Mouse (Mus musculus) CH12.LX (cell line): ENCODE data around the gene Lipe. TPM values are rescaled to one million over a fixed set of nuclear protein-coding genes. Genes with fewer than 3 reads are reported as not detected.
A peak's percentile ranks its signal among the peaks of the same experiment; 100 is the strongest.
"Not testable (repeated sequence)": the region's sequence is repeated elsewhere in the genome, so short reads cannot be mapped to it uniquely, and the experiment has no call there.

Source experiments
- DNase-seq: peaks from one replicate; pipeline ENCODE4 v3.0.0-alpha.2; 2013; ENCODE audit errors: extremely low read depth
- H3K27ac ChIP-seq: 2 replicates; pipeline ENCODE4 v1.5.1; 2012; ENCODE audit warnings: low read depth, mild to moderate bottlenecking, control low read depth, moderate library complexity; ENCODE audit not compliant: insufficient read depth
- H3K27me3 ChIP-seq: replicated peaks from 2 replicates; pipeline ENCODE3; 2012; ENCODE audit warnings: inconsistent platforms
- H3K36me3 ChIP-seq, 2 experiments: replicated peaks in 1 of 2; 2 replicates each; pipeline versions ENCODE3 to v1.6.1; 2012; ENCODE audit warnings: inconsistent platforms in 1 of 2, low read length in 1 of 2, mild to moderate bottlenecking in 1 of 2, mixed read lengths in 1 of 2, moderate library complexity in 1 of 2; ENCODE audit not compliant: control insufficient read depth in 1 of 2, insufficient read depth in 1 of 2
- H3K4me1 ChIP-seq, 2 experiments: 2 replicates each; pipeline ENCODE4 v1.6.1; 2012; ENCODE audit warnings: inconsistent platforms in 1 of 2, moderate library complexity in 1 of 2; ENCODE audit not compliant: insufficient read depth in 2 of 2, control insufficient read depth in 1 of 2
- H3K4me2 ChIP-seq: 2 replicates; pipeline ENCODE4 v1.6.1; 2012; ENCODE audit warnings: low read depth, mild to moderate bottlenecking, control low read depth; ENCODE audit not compliant: poor library complexity, insufficient read depth, severe bottlenecking
- H3K4me3 ChIP-seq, 3 experiments: fragments of 150-350 bp in 1 of 3; sonication (generic) in 1 of 3; replicated peaks in 1 of 3; 2 replicates each; pipeline versions ENCODE3 to v1.5.1; 2011 to 2012; ENCODE audit warnings: low read depth in 2 of 3, low read length in 2 of 3, mild to moderate bottlenecking in 2 of 3, moderate library complexity in 2 of 3, control low read depth in 1 of 3, improper control_type of control experiment in 1 of 3, inconsistent platforms in 1 of 3, mixed read lengths in 1 of 3; ENCODE audit not compliant: poor library complexity in 1 of 3
- H3K79me2 ChIP-seq: replicated peaks from 2 replicates; pipeline ENCODE4 v1.6.1; 2012; ENCODE audit warnings: mild to moderate bottlenecking, moderate library complexity; ENCODE audit not compliant: control insufficient read depth, poor library complexity, insufficient read depth, severe bottlenecking; ENCODE audit errors: extremely low read depth
- H3K9ac ChIP-seq: 2 replicates; pipeline ENCODE4 v1.6.1; 2012; ENCODE audit warnings: low read depth, mild to moderate bottlenecking, control low read depth, moderate library complexity; ENCODE audit not compliant: insufficient read depth
- H3K9me3 ChIP-seq: replicated peaks from 2 replicates; pipeline ENCODE3; 2012; ENCODE audit warnings: low read length, inconsistent platforms, mixed read lengths
- CHD1 ChIP-seq: IDR thresholded peaks from 2 replicates; pipeline ENCODE4 v1.6.1; 2012; ENCODE audit warnings: low read depth, low read length, improper control_type of control experiment, inconsistent platforms
- CHD2 ChIP-seq: IDR thresholded peaks from 2 replicates; pipeline ENCODE4 v1.6.1; 2011; ENCODE audit warnings: low read length, improper control_type of control experiment
- CTCF ChIP-seq, 2 experiments: IDR thresholded peaks in 1 of 2; conservative IDR thresholded peaks in 1 of 2; 2 replicates each; pipeline ENCODE4 v1.5.1; 2011 to 2012; ENCODE audit warnings: low read depth in 2 of 2, low read length in 2 of 2, improper control_type of control experiment in 1 of 2, inconsistent platforms in 1 of 2, mild to moderate bottlenecking in 1 of 2, moderate library complexity in 1 of 2
- E2F4 ChIP-seq: IDR thresholded peaks from 2 replicates; pipeline ENCODE4 v1.6.1; 2011; ENCODE audit warnings: low read depth, low read length, improper control_type of control experiment; ENCODE audit not compliant: insufficient replicate concordance
- EP300 ChIP-seq: IDR thresholded peaks from 2 replicates; pipeline ENCODE4 v1.6.1; 2011; ENCODE audit warnings: low read length, improper control_type of control experiment
- GABPA ChIP-seq: IDR thresholded peaks from 2 replicates; pipeline ENCODE4 v1.6.1; 2012; ENCODE audit warnings: low read depth, low read length, improper control_type of control experiment, inconsistent platforms; ENCODE audit not compliant: insufficient replicate concordance
- HCFC1 ChIP-seq: IDR thresholded peaks from 2 replicates; pipeline ENCODE4 v1.6.1; 2012; ENCODE audit warnings: low read depth, mild to moderate bottlenecking, inconsistent platforms, low read length, improper control_type of control experiment
- JUN ChIP-seq: IDR thresholded peaks from 2 replicates; pipeline ENCODE4 v1.6.1; 2011; ENCODE audit warnings: low read depth, mild to moderate bottlenecking, low read length, improper control_type of control experiment, moderate library complexity; ENCODE audit not compliant: insufficient read depth
- MAFK ChIP-seq: IDR thresholded peaks from 2 replicates; pipeline ENCODE4 v1.6.1; 2011; ENCODE audit warnings: low read length, improper control_type of control experiment; ENCODE audit not compliant: insufficient replicate concordance
- MAX ChIP-seq: IDR thresholded peaks from 2 replicates; pipeline ENCODE4 v1.6.1; 2011; ENCODE audit warnings: low read length, improper control_type of control experiment
- MAZ ChIP-seq: IDR thresholded peaks from 2 replicates; pipeline ENCODE4 v1.6.1; 2012; ENCODE audit warnings: low read depth, mild to moderate bottlenecking, inconsistent platforms, low read length, improper control_type of control experiment, moderate library complexity
- PAX5 ChIP-seq: IDR thresholded peaks from 2 replicates; pipeline ENCODE4 v1.6.1; 2012; ENCODE audit warnings: low read length, inconsistent platforms, mixed read lengths
- POLR2A ChIP-seq: IDR thresholded peaks from 2 replicates; pipeline ENCODE4 v1.6.1; 2011; ENCODE audit warnings: low read depth, mild to moderate bottlenecking, improper control_type of control experiment, low read length
- POLR2AphosphoS2 ChIP-seq: IDR thresholded peaks from 2 replicates; pipeline ENCODE4 v1.6.1; 2011; ENCODE audit warnings: low read depth, low read length, improper control_type of control experiment
- RAD21 ChIP-seq: IDR thresholded peaks from 2 replicates; pipeline ENCODE4 v1.6.1; 2011; ENCODE audit warnings: low read depth, mild to moderate bottlenecking, low read length, improper control_type of control experiment, moderate library complexity
- RCOR1 ChIP-seq: conservative IDR thresholded peaks from 2 replicates; pipeline ENCODE4 v1.6.1; 2012; ENCODE audit warnings: low read depth, mild to moderate bottlenecking, inconsistent platforms, low read length, improper control_type of control experiment
- SIN3A ChIP-seq: IDR thresholded peaks from 2 replicates; pipeline ENCODE4 v1.6.1; 2012; ENCODE audit warnings: low read length, improper control_type of control experiment, inconsistent platforms
- SMC3 ChIP-seq: IDR thresholded peaks from 2 replicates; pipeline ENCODE4 v1.6.1; 2011; ENCODE audit warnings: low read depth, low read length, improper control_type of control experiment
- TBP ChIP-seq: conservative IDR thresholded peaks from 2 replicates; pipeline ENCODE4 v1.6.1; 2011; ENCODE audit warnings: low read depth, low read length, improper control_type of control experiment
- ZKSCAN1 ChIP-seq: IDR thresholded peaks from 2 replicates; pipeline ENCODE4 v1.6.1; 2012; ENCODE audit warnings: low read depth, inconsistent platforms, low read length, improper control_type of control experiment, borderline replicate concordance
- ZNF384 ChIP-seq: IDR thresholded peaks from 2 replicates; pipeline ENCODE4 v1.6.1; 2012; ENCODE audit warnings: low read depth, low read length, improper control_type of control experiment, inconsistent platforms
- dilution Hi-C: fragments of 300-500 bp; cut with MboI; formaldehyde crosslinking; loops from 2 replicates; pipeline ENCODE4 v1.14.3; 2020; ENCODE audit warnings: low sequenced_read_pairs; ENCODE audit not compliant: extremely low pct_unique_long_range_greater_than_20kb, extremely low pct_ligation_motif_present
- in situ Hi-C: fragments of 300-500 bp; cut with MboI; formaldehyde crosslinking; loops from 3 replicates; pipeline ENCODE4 v1.14.3; 2019; ENCODE audit warnings: low sequenced_read_pairs, low pct_ligation_motif_present, low pct_unique_long_range_greater_than_20kb, mixed read lengths
- polyA plus RNA-seq: library from polyadenylated mRNA; unstranded; fragments of >175 nt; gene quantifications from 2 replicates; pipeline ENCODE4 v1.2.1, GENCODE M21; 2012; ENCODE audit warnings: low read depth; ENCODE audit not compliant: insufficient read length
- total RNA-seq, 2 experiments: library from RNA; depleted of rRNA; stranded (reverse); fragments of 300-350 nt in 1 of 2; fragments of >200 nt in 1 of 2; gene quantifications; 2 replicates each; pipeline ENCODE4 v1.2.3; 2012 to 2014

Lipe gene
- total and polyA plus RNA-seq, 3 experiments, result 2.8 to 5.9 (median 3.4) TPM

GRCm38 (mm10) chr7:25402671-25403101 lies 4.2 kb upstream of the Lipe start:
- no peak overlapping the region for H3K4me3 ChIP-seq
- peaks cover 2 to 3% of the 10 kb centered on the region in 2 experiments; a peak in 3 of 4 replicates for H3K4me1 ChIP-seq
- in situ Hi-C loops (no loop called here), dilution Hi-C loops (no loop called here)
- no peaks in the 10 kb centered on the region for H3K36me3 ChIP-seq
- TF ChIP-seq RAD21, result peak; percentile 83
- TF ChIP-seq SMC3, result peak; percentile 77
- no peak for TF ChIP-seq ZNF384
- peak; percentile 62 to 88 for TF ChIP-seq CTCF (conservative IDR thresholded peaks at IDR 0.05 in 1 of 2, IDR thresholded peaks at IDR 0.05 in 1 of 2; ENCODE audit: low read depth in 2 of 2, low read length in 2 of 2)
- no peak overlapping the region for H3K9ac ChIP-seq
- no peak overlapping the region for H3K4me2 ChIP-seq
- H3K27ac ChIP-seq, result no peak overlapping the region
- H3K79me2 ChIP-seq, result no peaks in the 10 kb centered on the region
- H3K27me3 ChIP-seq, result no peaks in the 10 kb centered on the region
- H3K9me3 ChIP-seq, result no peaks in the 10 kb centered on the region
- DNase-seq, result peak; percentile 52

DNA sequence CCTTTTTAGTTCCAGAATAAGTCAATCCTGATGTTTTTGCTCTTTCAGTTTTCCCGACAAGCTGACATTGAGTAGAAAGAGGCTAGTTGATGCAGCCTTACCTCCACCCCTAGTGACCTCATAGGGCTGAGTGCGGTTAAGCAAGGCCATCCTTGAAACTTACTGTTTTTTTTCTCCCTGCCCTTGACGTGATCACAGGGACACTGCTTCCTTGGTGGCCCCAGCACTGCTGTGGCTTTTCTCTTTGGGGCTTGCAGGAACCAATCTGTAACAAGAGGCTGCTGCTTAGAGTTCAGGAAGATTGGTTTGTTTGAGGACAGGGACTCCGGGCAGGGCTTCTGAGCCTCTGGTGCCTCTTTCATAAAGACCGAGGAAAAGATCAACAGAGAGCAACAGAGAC lies 3.5 kb upstream of the Lipe start:
- Histone ChIP-seq H3K79me2 (no peaks in the 10 kb centered on the region), H3K4me3 (no peak overlapping the region), H3K27me3 (no peaks in the 10 kb centered on the region), H3K27ac (no peak overlapping the region), H3K4me1 (peaks cover 2 to 3% of the 10 kb centered on the region in 2 experiments; a peak in 3 of 4 replicates), H3K4me2 (no peak overlapping the region), H3K9ac (no peak overlapping the region), H3K36me3 (no peaks in the 10 kb centered on the region), H3K9me3 (no peaks in the 10 kb centered on the region)
- dilution Hi-C loops (no loop called here), in situ Hi-C loops (no loop called here)
- TF ChIP-seq SIN3A, result no peak
- TF ChIP-seq TBP, result no peak
- no peak for TF ChIP-seq CHD2
- DNase-seq, result no peak

DNA sequence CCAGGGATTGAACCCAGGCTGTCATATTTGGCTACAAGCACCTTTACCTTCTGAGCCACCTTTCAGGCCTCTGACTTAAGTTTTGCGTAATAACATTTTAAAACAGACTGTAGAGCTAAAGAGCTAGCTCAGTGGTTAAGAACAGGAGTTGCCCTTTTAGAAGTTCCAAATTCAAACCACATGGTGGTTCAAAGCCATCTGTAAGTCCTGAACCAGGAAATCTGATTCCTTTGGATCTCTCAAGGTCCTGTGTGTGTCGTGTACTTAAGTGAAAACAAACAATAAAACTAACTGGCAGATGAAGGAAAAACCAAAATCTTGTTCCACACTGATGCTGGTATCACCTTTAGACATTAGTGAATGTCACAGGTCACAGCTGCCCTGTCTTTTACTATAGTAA lies 3.0 kb upstream of the Lipe start:
- dilution Hi-C loops (no loop called here), in situ Hi-C loops (no loop called here)
- Histone ChIP-seq H3K79me2 (no peaks in the 10 kb centered on the region), H3K27ac (no peak overlapping the region), H3K9ac (no peak overlapping the region), H3K9me3 (no peaks in the 10 kb centered on the region), H3K36me3 (no peaks in the 10 kb centered on the region), H3K4me3 (no peak overlapping the region), H3K4me2 (no peak overlapping the region), H3K27me3 (no peaks in the 10 kb centered on the region), H3K4me1 (peaks cover 2 to 5% of the 10 kb centered on the region in 2 experiments; a peak in 3 of 4 replicates)
- DNase-seq, result no peak
- TF ChIP-seq CHD1 (no peak), EP300 (no peak), E2F4 (no peak), MAX (no peak), ZKSCAN1 (no peak), GABPA (no peak), MAZ (no peak), RCOR1 (no peak), CTCF (conservative IDR thresholded peaks at IDR 0.05 in 1 of 2, IDR thresholded peaks at IDR 0.05 in 1 of 2; ENCODE audit: low read depth in 2 of 2, low read length in 2 of 2) (no peak), JUN (no peak), HCFC1 (no peak), SMC3 (no peak), PAX5 (no peak), ZNF384 (no peak), POLR2AphosphoS2 (no peak), POLR2A (no peak), MAFK (no peak)

DNA sequence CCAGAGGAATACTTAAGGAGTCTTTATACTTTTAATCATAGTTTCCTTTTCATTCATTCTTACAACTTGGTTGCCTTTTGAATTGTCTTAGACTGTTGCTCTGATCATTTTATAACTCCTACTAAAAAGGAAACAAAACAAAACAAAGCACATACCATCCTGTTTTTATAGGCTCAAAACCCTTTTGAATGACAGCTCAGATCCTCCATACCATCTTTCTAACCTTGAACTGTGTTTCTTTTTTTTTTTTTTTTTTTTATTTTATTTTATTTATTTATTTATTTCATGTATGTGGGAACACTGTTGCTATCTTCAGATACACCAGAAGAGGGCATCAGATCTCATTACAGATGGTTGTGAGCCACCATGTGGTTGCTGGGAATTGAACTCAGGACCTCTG lies 518 bp upstream of the Lipe start:
- H3K9ac ChIP-seq, H3K4me2 ChIP-seq, H3K9me3 ChIP-seq, in situ Hi-C loops, H3K36me3 ChIP-seq, dilution Hi-C loops, H3K27me3 ChIP-seq, H3K27ac ChIP-seq, DNase-seq, H3K79me2 ChIP-seq, H3K4me3 ChIP-seq: not testable (repeated sequence)
- H3K4me1 ChIP-seq, result peaks cover 4 to 16% of the 10 kb centered on the region in 2 experiments
